Mouse (Mus musculus): ENCODE data around the gene Usp49. TPM values are rescaled to one million over a fixed set of nuclear protein-coding genes. Genes with fewer than 3 reads are reported as not detected.

Gene Usp49
- polyA plus RNA-seq (2014; fragmentation: Nextera tagmentation; extraction: Ambion mirVana), result 5.0 and 5.6 TPM in 2 replicates

GRCm38 (mm10) chr17:47630678-47631065 is at the start of gene Usp49:
TSS of gene Usp49 (plus strand) at chr17:47630690.
- ATAC-seq (ENCODE audit: insufficient read depth) (no peak), DNase-seq (no peak)
- H3K9me3 ChIP-seq (ENCODE audit: low read depth, low read length), result no peaks in the 10 kb centered on the region
- peak within 1 kb of the TSS; percentile 65 for H3K4me3 ChIP-seq (ENCODE audit: low read depth, low read length)
- no peak for TF ChIP-seq CTCF (IDR thresholded peaks at IDR 0.05; ENCODE audit: low read depth)
- peak within 1 kb of the TSS; percentile 85 for H3K27ac ChIP-seq (ENCODE audit: low read depth)
- peaks cover 6% of the 10 kb centered on the region; the same call in 1 of the 2 replicates for H3K4me1 ChIP-seq (ENCODE audit: insufficient read depth)
- peaks cover 10% of the 10 kb centered on the region for H3K36me3 ChIP-seq (ENCODE audit: insufficient read depth)
- peak within 1 kb of the TSS; percentile 63 for H3K9ac ChIP-seq
- no peaks in the 10 kb centered on the region for H3K27me3 ChIP-seq (ENCODE audit: insufficient read depth, low read length)
- H3K4me2 ChIP-seq, result peak within 1 kb of the TSS; percentile 99
- WGBS, result 0% methylated on average over 3 of the region's 3 CpGs

DNA sequence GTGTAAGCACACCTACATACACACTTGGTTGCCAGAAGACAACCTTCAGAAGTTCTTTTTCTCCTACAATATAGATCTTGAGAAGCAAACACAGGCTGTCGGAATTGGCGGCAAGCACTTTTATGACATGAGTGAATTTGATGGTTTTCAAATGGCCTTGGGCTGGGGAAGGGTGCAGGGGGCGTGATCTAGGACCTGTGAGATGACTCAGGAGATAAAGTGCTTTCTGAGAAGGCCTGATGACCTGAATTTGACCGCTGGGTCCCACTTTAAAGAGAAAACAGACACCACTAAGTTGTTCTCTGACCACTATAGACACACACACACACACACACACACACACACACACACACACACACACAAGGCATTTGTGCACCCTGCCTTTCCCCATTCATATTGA is 49.5 kb upstream of the Usp49 start:
- Histone ChIP-seq H3K27me3 (ENCODE audit: insufficient read depth, low read length) (no peaks in the 10 kb centered on the region), H3K4me3 (ENCODE audit: low read depth, low read length) (no peak overlapping the region), H3K27ac (ENCODE audit: low read depth) (no peak overlapping the region), H3K4me1 (ENCODE audit: insufficient read depth) (no peaks in the 10 kb centered on the region), H3K9ac (no peak overlapping the region), H3K4me2 (no peak overlapping the region), H3K36me3 (ENCODE audit: insufficient read depth) (no peaks in the 10 kb centered on the region), H3K9me3 (ENCODE audit: low read depth, low read length) (no peaks in the 10 kb centered on the region)
- DNase-seq (no peak), ATAC-seq (ENCODE audit: insufficient read depth) (no peak)
- no peak for TF ChIP-seq CTCF (IDR thresholded peaks at IDR 0.05; ENCODE audit: low read depth)
- WGBS, result 81% methylated on average over 4 of the region's 4 CpGs

DNA sequence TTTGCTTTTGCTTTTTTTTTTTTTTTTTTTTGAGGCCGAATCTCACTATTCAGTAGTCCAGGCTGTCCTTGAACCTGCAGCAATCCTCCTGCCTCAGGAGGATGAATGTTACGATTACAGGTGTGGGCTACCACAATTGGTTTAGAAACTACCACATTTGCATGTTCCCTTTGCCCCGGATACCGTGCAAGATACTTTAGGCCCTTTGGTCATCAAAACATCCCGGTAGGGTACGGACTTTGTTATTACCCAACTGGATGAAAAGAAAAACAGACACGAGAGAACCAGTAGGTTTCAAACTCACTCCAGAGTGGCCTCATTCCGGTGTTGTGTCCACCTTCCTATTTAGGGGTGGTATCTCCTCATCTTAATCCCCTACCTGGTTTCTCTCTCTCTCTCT is 42.0 kb upstream of the Usp49 start:
- ATAC-seq (ENCODE audit: insufficient read depth) (no peak), DNase-seq (no peak)
- no peak for TF ChIP-seq CTCF (IDR thresholded peaks at IDR 0.05; ENCODE audit: low read depth)
- no peaks in the 10 kb centered on the region for H3K36me3 ChIP-seq (ENCODE audit: insufficient read depth)
- WGBS, result 79% methylated on average over 8 of the region's 8 CpGs
- no peaks in the 10 kb centered on the region for H3K27me3 ChIP-seq (ENCODE audit: insufficient read depth, low read length)
- H3K27ac ChIP-seq (ENCODE audit: low read depth), result no peak overlapping the region
- no peak overlapping the region for H3K4me3 ChIP-seq (ENCODE audit: low read depth, low read length)
- H3K4me1 ChIP-seq (ENCODE audit: insufficient read depth), result 0 out of 2 replicates have a peak, but pooled peaks cover 5% of the 10 kb centered on the region
- no peak overlapping the region for H3K4me2 ChIP-seq
- no peaks in the 10 kb centered on the region for H3K9me3 ChIP-seq (ENCODE audit: low read depth, low read length)
- H3K9ac ChIP-seq, result no peak overlapping the region

DNA sequence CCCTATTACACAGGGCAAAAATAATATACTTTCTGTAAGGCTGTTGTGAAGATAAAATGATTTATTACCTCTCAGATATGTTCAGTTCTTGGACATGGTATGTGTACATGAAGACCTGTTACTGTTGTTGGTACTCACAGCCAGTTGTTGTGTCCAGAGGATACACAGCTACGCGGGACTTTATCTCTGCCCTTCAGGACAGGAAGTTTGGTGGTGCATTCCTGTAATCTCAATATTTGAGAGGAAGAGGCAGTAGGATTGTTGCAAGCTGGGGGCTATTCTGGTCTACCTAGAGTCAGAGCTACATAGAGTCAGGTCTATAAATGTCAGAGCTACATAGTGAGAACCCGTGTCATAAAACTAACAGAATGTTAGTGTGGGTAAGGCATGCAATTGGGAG is 39.4 kb upstream of the Usp49 start:
- Histone ChIP-seq H3K4me1 (ENCODE audit: insufficient read depth) (peaks cover 9% of the 10 kb centered on the region), H3K9me3 (ENCODE audit: low read depth, low read length) (no peaks in the 10 kb centered on the region), H3K27ac (ENCODE audit: low read depth) (no peak overlapping the region), H3K36me3 (ENCODE audit: insufficient read depth) (peaks cover 11% of the 10 kb centered on the region; the same call in 1 of the 2 replicates), H3K4me3 (ENCODE audit: low read depth, low read length) (no peak overlapping the region), H3K9ac (no peak overlapping the region), H3K27me3 (ENCODE audit: insufficient read depth, low read length) (no peaks in the 10 kb centered on the region), H3K4me2 (no peak overlapping the region)
- no peak for TF ChIP-seq CTCF (IDR thresholded peaks at IDR 0.05; ENCODE audit: low read depth)
- WGBS, result 66% methylated on average over 3 of the region's 3 CpGs
- DNase-seq (no peak), ATAC-seq (ENCODE audit: insufficient read depth) (no peak)

DNA sequence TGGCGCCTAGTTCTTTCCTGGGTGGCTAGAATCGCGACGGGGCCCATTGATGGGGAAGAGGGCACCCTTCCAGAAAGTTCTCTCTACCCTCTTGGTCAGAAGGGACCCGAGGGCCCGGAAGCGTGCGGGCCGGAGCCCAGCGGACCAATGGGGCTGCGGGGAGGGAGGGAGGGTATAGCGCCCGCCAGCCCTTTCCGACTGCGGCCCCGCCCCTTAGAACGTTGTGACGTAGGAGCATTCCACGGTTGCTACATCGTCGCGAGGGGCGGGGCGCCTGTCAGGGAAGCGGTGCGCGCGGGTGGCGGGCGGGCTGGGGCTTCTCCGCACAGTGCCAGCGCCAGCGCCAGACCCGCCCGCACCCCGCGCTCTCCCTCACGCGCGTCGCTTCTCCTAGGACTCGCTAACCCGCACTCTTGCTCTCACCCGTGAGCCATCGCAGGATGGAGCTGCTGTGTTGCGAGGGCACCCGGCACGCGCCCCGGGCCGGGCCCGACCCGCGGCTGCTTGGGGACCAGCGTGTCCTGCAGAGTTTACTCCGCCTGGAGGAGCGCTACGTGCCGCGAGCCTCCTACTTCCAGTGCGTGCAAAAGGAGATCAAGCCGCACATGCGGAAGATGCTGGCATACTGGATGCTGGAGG is 37.2 kb upstream of the Usp49 start:
- peak overlapping the region; percentile 99 for H3K4me2 ChIP-seq
- TF ChIP-seq CTCF (IDR thresholded peaks at IDR 0.05; ENCODE audit: low read depth), result no peak
- peak overlapping the region; percentile 98 for H3K27ac ChIP-seq (ENCODE audit: low read depth)
- H3K9ac ChIP-seq, result peak overlapping the region; percentile 89
- ATAC-seq (ENCODE audit: insufficient read depth) (peak; percentile 85), DNase-seq (peak; percentile 99)
- no peaks in the 10 kb centered on the region for H3K27me3 ChIP-seq (ENCODE audit: insufficient read depth, low read length)
- H3K36me3 ChIP-seq (ENCODE audit: insufficient read depth), result peaks cover 33% of the 10 kb centered on the region
- H3K4me1 ChIP-seq (ENCODE audit: insufficient read depth), result peaks cover 17% of the 10 kb centered on the region
- under 1% methylated on average over 63 of the region's 63 CpGs for WGBS
- peak overlapping the region; percentile 71 for H3K4me3 ChIP-seq (ENCODE audit: low read depth, low read length)
- H3K9me3 ChIP-seq (ENCODE audit: low read depth, low read length), result no peaks in the 10 kb centered on the region

GRCm38 (mm10) chr17:47593854-47594182 is 36.7 kb upstream of the Usp49 start:
- WGBS, result 0% methylated on average over 13 of the region's 13 CpGs
- peaks cover 38% of the 10 kb centered on the region for H3K36me3 ChIP-seq (ENCODE audit: insufficient read depth)
- no peak for TF ChIP-seq CTCF (IDR thresholded peaks at IDR 0.05; ENCODE audit: low read depth)
- H3K27me3 ChIP-seq (ENCODE audit: insufficient read depth, low read length), result no peaks in the 10 kb centered on the region
- peaks cover 17% of the 10 kb centered on the region for H3K4me1 ChIP-seq (ENCODE audit: insufficient read depth)
- H3K4me2 ChIP-seq, result peak overlapping the region; percentile 99
- peak overlapping the region; percentile 71 for H3K4me3 ChIP-seq (ENCODE audit: low read depth, low read length)
- ATAC-seq (ENCODE audit: insufficient read depth) (no peak; the same call in 1 of the 2 replicates), DNase-seq (no peak)
- peak overlapping the region; percentile 98 for H3K27ac ChIP-seq (ENCODE audit: low read depth)
- no peaks in the 10 kb centered on the region for H3K9me3 ChIP-seq (ENCODE audit: low read depth, low read length)
- peak overlapping the region; percentile 89 for H3K9ac ChIP-seq

GRCm38 (mm10) chr17:47594183-47594968 is 36.1 kb upstream of the Usp49 start:
- Histone ChIP-seq H3K36me3 (ENCODE audit: insufficient read depth) (peaks cover 43% of the 10 kb centered on the region), H3K9me3 (ENCODE audit: low read depth, low read length) (no peaks in the 10 kb centered on the region), H3K4me3 (ENCODE audit: low read depth, low read length) (peak overlapping the region; percentile 71), H3K27ac (ENCODE audit: low read depth) (peak overlapping the region; percentile 98), H3K4me1 (ENCODE audit: insufficient read depth) (peaks cover 17% of the 10 kb centered on the region), H3K4me2 (peak overlapping the region; percentile 99), H3K9ac (peak overlapping the region; percentile 89), H3K27me3 (ENCODE audit: insufficient read depth, low read length) (no peaks in the 10 kb centered on the region)
- TF ChIP-seq CTCF (IDR thresholded peaks at IDR 0.05; ENCODE audit: low read depth), result no peak
- DNase-seq (peak; percentile 66), ATAC-seq (ENCODE audit: insufficient read depth) (no peak)
- under 1% methylated on average over 43 of the region's 43 CpGs for WGBS
